Mouse (Mus musculus): Measurements from ENCODE around the gene Lck.
"Not testable (repeated sequence)": the region's sequence is repeated elsewhere in the genome, so short reads cannot be mapped to it uniquely, and the experiment has no call there.

- not testable (repeated sequence) for TF ChIP-seq POLR2A (IDR thresholded peaks at IDR 0.05; ENCODE audit: low read depth, low read length); CTCF (conservative IDR thresholded peaks at IDR 0.05; ENCODE audit: insufficient read depth, insufficient read length, low read depth, low read length)
Measured at GRCm38 (mm10) chr4:129528901-129529300, 44.5 kb downstream of the Lck start.
